Mouse (Mus musculus): Measurements from ENCODE around the gene Plcl1.

The Plcl1 gene

DNA sequence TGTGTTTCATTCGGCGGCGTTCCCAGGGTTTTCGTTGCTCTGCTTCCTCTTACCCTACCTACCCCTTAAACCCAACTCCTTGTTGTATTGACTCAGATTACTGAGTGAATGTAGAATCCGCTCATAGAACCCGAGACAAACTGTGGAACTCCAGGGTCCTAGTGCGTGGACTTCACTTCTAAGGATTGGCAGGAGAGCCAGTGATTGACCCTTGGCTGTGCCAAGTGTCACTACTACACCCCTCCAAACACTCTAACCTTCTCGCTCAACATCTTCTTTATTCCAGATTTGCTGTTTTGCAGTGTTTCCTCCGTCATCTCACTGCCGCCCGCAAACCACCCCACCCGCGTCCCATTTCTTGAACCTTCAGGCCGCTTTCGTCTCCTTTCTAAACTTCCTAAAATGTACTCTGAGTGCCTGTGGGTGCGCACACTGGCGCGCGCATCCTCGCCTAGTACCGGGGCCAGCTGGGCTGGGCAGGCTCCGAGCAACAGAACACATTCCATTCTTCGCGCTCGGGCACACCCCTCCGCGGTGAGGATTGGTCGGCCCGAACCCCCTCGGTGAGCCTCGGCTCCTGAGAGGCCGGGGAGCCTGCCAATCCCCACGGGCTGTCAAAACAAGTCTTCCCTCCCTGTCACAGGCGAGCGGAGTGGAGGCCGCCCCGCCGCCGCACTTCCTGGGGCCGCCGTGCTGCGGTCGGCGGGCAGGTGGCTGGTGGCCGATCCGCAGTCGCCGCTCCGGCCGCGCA is at the start of gene Plcl1:
TSS of gene Plcl1 (plus strand) at position 650 of the 751 bp plus-strand sequence.
- peak; percentile 96 for DNase-seq (ENCODE audit: low read depth, low spot score)

DNA sequence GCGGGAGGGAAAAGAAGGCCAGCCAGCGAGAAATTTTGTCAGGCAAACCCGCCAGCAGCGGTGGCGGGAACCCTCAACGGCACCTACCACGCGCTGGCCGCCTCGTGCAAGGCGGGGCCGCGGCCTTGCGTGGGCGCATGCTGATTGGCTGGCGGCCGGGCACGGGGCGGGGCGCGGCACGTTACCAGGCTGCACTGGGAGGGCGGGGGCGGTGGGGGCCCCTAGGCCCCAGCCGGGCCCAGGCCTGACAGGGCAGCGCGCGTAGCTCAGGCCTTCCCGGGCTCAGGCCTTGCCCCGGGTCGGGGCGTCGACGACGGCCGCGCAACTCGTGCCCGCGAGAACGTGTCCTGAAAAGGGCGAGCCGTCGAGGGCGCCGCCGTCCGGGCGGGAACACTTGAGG is 43.1 kb upstream of the Plcl1 start:
- no peak for DNase-seq (ENCODE audit: low read depth, low spot score)

DNA sequence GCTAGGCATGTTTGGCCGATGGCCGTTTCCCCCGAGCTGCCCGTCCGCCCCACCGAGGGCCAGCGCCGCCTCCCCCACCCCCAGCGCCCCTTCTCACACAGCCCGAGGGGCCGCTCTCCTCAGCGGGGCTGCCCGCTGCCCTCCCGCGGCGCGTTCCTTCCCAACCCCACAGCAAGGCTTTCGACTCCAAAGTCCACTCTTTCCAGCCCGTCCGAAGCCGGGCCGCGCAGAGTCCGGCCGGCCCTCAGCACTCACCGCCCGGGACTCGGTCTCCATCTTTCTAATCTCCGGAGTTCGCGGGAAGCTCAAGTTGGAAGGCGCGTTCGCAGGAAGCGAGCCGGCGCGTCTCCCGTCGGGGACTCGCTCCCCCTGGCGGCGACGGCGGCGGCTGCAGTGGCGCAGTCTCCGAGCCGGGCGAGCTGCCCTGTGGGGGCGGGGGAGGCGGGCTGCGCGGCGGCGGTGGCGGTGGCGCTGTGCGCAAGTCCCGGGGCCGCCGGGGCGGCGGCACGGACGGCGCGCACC is 42.6 kb upstream of the Plcl1 start, which contains the start of gene Boll:
TSS of gene Boll (minus strand) at position 426 of the 522 bp plus-strand sequence.
- peak; percentile 78 for DNase-seq (ENCODE audit: low read depth, low spot score)

DNA sequence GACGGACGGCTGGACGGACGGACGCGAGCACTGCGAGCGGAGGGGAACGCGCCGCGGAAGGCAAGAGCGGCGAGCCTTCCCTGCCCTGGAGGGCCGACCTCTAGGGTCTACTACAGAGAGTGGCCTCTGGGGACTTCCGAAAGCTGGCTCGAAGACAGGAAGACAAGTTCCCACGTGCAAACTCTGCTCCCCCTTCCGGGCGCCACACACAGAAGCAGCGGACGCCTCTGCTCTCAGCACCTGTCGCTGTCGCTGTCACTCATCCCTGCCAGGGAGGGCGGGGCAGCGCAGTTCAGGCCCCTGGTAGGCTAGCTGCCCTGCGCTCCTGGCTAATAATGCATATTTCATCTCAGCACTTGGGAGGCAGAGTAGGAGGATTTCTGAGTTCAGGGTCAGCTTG is 42.1 kb upstream of the Plcl1 start:
- peak; percentile 71 for DNase-seq (ENCODE audit: low read depth, low spot score)

DNA sequence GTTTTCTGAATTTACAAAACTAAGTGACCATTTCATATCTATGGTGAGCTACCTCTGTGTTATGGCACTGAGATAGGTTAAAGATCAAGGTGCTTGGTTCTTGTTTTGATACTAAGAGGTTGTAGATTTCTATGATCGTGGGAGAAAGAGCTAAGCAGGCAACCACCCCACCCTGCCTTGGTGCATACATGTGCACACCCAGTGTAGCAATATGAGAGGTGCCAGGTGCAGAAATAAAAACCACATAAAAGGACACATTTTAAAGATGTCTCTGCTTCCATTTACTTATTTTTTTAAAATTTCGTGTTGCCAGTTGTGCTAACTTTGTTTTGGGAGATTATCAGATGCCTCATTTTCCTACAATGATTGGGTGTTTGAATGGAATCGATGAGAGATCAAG is 33.1 kb upstream of the Plcl1 start:
- no peak for DNase-seq (ENCODE audit: low read depth, low spot score)

DNA sequence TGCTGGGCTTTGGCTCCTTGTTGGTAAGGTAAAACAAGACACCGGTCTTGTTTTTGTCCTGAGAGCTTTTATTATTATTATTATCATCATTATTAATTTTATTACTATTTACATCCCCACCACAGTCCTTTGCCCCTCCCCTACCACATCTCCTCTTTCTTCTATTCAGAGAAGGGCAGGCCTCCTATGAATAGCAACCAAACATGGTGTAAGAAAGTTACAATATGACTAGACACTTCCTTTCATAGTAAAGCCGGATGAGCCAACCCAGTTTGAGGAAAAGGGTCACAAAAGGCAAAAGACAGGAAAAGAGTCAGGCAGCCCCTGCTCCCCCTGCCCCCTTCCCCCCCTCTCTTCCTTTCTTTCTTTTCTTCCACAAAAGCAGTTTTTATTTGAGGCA is 25.2 kb upstream of the Plcl1 start:
- no peak for DNase-seq (ENCODE audit: low read depth, low spot score)

DNA sequence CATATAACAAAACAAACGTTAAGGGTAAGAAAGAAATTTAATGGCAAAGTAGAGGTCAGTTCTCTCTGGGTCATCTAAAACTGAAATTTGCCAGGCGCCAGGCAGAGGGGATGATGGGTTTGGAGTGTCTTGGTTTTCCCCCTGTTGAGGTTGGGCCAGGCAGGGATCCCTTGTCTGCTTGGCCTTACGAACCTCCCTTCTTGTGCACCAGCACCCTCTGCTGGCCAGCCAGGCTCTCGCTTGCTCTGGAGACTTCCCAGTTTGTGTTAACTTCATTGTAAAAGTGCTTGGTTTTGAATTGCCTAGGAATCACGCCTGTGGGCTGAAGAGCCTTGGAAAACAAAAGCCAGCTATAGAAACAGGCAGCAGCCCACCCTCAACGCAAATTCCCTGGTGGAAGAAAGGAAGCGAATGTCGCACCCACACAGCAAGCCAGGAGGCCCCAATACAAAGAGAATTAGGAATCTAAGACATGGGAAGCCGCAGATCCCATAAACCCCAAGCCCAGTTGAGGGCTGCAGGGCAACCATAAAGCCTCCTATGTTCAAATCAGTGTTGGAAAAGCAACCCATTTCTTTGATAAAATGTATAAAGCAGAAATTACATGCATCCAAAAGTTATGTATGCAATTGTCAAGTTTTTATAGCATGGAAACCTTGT is 22.5 kb upstream of the Plcl1 start:
- peak; percentile 86 for DNase-seq (ENCODE audit: low read depth, low spot score)

DNA sequence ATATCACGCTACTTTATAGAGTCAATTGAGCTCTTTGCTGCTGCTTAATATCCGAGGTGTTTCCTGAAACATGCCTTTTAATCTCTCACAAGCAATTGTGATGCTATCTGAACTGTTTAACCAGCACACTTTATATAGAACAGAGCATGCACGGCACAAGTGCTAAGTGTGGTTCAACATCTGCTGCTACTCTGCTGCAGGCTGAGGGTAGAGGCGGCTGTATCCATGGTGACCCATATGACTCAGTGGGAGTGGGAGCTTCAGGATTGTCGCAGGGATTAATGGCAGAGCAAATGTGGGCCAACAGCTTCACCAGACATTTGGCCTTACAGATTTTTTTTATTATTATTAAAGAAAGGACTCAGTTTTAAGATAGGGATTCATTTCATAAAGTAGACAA is 5.8 kb upstream of the Plcl1 start:
- DNase-seq (ENCODE audit: low read depth, low spot score), result peak; percentile 27

DNA sequence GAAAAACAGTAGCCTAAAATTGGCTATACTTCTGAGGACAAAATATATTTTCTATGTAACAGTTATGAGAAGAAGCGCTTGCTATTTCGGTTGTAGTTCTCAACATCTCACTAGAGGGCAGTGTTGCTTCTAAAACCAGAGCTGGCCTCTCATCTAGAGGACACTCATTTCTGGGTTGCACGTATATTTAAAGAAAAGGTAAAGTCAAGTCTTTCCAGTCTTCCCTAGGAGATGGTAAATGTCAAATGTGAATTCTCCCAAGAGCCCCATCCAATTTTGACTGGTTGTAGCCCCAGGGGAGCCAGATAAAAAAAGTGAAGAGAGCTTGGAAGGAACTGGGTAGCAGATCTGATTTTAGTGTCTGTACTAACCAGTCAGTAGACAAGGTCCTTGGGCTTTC is 1.3 kb upstream of the Plcl1 start:
- DNase-seq (ENCODE audit: low read depth, low spot score), result peak; percentile 82

DNA sequence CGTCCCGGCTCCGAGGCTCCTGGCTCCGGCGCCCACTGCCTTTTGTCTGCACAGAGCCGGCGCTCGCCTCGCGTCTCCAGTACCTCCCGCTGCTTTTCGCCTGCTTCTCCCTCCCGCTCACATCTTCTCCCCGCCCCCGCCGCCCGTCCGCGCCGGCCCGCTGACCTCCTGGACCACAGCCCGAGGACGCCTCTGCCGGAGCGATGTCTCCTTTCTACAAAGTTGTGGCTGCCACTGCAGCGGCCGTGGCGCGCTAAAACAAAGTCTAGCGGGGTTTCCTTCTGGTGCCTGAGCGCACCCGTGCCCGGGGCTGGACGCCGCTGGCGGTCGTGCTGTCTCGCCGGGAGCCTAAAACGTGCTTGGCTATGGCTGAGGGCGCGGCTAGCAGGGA is 297 bp downstream of the Plcl1 start:
- DNase-seq (ENCODE audit: low read depth, low spot score), result no peak

DNA sequence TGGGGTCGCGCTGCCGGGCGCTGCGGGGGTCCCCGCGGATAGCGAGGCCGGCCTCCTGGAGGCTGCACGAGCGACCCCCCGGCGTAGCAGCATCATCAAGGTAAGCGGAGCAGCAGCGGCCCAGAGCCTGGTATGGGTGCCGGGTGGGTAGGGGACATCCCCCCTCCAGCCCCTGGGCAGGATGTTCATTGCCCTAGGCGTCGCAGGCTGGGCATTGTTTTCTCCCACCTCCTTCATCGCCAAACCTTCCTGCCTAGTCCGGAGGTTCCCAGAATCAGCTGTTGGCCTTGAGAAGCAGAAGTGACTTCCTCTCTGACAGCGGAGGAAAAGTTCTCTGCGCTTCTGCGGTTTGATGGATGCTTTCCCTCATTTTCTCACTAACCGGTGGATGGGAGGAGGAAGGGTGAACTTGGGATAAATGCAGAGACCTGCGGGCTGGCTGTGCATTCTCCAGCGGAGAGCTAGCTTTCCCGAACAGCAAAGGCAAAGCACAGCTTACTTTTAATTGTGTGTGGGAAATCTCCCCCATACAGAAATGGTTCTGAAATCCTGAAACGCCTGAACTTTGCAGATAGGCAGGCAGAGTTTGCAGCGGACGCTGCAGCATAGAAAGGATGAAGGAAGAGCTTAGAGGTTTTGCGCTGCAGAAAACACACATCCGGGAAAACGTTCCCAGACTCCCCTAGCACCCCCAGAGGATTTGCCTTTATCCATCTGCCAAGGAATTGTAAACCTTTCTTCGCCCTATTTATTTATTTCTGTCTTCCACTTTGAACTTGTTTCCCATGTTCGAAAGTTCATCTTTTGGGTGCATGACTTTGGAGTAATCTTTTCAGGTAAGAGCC is 1.0 kb downstream of the Plcl1 start:
- peak; percentile 20 for DNase-seq (ENCODE audit: low read depth, low spot score)

DNA sequence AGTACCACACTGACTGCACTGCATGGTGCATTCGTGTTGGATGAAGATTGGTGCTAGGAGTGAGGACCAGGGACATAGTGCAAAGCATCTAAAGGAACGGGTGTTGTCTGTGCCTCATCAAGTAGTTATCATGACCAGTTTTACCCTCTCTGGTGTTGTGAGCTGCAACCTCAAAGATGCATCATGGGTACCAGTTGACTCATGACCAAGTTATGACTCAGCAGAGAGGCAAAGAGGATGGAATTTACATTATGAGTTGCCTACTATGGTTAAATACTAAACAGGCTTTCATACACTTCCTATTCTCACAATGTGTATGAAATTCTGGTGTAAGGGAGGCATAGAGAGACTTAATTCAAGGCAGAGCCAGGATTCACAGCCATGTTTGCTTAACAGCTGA is 4.9 kb downstream of the Plcl1 start:
- DNase-seq (ENCODE audit: low read depth, low spot score), result no peak

DNA sequence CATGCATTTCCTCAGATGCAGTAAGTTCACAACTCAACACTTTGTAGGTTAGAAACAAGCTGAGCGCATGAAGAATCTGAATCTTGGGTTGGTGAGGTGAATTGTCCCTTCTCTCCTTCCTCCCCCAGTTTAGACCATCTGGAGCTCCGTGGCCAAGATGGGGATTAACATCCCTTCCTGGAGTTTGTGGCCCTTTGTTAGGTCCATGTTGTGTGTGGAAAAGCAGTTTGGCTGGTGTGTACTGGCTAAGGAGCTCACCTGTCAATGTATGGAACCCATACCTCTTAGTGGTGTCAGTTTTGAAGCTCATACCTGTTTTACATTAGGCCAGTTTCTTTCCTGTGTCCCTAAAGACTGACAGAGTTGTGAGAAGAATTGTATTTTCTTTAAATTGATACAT is 5.4 kb downstream of the Plcl1 start:
- DNase-seq (ENCODE audit: low read depth, low spot score), result no peak

DNA sequence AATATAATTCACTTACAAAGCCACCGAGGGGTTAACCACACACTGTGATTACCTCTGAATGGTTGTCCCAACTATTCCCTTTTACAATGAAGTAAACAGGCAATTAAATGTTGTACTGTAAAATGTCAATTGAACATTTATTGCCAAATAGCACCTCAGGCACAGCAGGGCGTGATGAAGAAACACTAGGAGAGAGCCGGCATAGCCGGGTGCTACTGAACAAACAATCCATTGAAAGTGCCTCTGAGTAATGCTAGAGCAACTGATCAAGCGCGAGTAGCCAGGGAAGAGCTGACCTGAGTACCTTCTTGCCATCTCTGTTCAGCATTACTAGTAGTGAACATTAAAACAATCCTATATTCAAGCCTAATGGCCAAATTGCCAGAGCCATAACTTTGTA is 6.8 kb downstream of the Plcl1 start:
- no peak for DNase-seq (ENCODE audit: low read depth, low spot score)

DNA sequence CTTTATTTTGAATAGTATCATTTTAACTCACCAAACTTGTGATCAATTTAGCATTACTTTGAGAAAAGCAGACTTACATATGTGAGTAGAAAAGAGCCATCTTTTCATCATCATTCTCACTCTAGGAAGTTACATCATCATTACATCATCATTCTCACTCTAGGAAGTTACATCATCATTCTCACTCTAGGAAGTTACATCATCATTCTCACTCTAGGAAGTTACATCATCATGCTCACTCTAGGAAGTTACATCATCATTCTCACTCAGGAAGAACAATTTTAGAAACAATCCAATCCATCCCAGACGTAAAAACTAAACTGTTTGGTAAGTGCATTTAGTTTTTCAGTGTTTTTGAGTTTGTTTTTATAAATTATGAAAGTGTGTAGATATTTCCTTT is 7.8 kb downstream of the Plcl1 start:
- no peak for DNase-seq (ENCODE audit: low read depth, low spot score)

DNA sequence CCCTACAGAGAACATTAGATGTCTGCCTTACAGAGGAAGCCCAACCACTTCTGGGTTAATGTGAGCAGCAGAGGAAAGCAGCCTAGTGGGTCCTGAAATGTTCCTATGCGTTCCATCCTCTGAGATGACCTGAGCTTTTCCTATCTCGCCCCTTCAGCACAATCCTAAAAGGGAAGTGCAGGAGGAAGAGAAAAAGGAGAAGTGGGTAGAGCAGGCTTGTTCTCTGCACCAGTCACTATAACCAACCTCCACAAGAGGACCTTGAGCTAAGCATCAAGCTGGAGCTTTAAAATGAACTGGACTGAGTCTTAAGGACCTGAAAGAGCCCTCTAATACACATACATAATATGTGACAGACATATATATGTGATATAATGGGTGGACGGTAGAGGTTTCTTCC is 13.2 kb downstream of the Plcl1 start:
- no peak for DNase-seq (ENCODE audit: low read depth, low spot score)

DNA sequence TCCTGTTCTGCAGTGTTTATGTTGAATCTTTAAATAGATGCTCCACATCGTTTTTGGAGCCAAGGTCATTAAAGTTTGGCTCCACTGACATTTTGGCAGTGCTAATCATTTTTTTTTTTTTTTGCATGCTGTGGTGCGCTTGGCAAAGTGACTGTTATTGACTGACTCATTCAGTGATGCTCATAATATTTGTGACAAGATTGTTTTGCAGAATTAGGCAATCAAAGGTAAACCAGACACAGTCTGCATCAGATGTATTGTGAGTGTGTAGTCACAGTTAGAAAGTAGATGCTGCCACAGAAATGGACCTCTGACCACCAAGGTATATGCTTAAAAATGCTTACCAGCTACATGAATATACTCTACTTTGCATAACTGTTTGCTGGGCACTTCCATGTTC is 21.9 kb downstream of the Plcl1 start:
- no peak for DNase-seq (ENCODE audit: low read depth, low spot score)

DNA sequence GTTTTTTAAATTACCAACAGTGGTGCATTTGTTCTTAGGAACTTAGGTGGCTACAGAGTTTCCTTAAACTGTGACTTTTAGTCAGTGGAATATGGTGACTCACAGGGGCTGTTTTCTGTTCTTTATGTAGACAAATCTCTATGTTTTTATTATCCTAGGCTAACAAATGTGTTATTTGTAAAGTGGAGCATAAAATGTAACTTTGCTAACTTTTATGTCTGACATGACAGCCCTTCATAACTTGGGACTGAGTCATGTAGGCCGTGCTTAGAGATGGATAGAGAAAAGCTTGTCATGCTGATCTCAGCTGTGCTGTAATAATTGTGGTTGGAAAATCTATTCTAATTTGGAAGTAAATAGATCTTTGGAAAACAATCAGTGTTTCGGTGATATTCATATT is 23.3 kb downstream of the Plcl1 start:
- DNase-seq (ENCODE audit: low read depth, low spot score), result no peak

DNA sequence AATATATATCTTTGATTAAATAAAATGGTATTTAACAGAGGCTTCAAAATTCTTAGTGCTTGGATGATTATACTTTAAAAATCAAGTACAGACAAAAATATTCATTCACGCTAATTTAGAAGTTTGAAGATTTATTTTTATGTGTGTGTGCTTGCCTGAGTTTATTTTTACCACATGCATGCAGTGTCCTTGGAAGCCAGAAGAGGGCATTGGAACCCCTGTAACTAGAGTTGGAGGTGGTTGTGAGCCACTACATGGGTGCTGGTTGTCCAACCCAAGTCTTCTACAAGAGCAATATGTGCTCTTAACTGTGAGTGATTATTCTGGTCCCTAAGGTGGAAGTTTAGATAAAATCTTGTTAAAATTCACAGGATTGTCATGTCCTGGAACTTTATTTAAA is 24.0 kb downstream of the Plcl1 start:
- DNase-seq (ENCODE audit: low read depth, low spot score), result no peak

DNA sequence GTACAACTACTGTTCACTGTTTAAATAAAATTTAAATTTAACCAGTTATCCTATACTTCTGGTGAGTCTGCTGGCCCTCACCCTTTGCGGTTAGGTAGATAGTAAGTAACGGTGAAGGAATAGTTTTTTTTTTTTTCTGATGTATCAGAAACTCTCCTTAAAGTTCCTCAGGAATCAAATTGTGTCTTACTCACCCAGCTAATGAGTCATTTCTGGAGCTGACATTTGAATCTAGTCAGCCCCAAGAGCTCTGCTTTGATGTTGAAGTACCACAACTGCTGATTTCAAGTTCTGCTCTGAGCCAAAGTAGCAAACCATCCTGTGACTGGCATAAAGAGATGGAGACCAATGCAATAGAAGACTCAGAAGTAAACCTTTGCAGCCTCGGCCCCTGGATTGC is 24.9 kb downstream of the Plcl1 start:
- no peak for DNase-seq (ENCODE audit: low read depth, low spot score)

DNA sequence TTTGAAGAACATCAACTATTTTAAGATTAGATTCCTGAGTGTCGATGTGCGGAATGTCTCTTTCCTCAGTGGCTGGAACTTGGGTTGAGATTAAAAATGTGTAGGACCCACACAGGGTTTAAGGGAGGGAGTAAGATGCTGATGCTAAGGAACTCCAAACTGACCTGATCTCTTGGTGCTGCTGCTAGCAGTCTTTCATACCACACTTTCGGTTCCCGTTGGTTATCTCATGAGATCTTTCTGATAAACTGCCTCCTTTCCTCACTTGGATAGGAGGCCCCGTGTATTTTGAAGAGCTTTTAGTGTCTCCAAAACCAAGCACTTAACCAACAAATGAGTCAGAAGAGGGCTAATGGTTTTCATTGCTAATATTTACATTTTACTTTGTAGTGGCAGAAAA is 30.9 kb downstream of the Plcl1 start:
- DNase-seq (ENCODE audit: low read depth, low spot score), result no peak

DNA sequence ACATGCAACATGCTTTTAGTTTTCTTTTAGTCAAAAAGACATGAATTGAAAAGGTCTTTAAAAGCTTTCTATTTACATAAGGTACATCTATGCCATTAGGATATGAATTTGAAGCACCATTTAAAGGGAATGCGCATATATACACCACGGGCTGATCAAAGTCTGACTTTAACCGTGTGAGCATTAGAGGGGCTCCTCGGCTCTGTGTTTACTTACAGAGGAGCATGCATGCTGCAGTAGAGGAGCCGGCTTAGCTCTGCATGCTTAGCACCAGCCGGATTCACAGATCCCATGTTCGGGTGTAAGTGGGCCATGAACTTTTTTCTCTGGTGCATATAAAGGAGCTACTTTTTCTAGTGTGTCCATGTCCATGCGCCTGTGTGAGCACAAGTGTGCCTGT is 31.4 kb downstream of the Plcl1 start:
- no peak for DNase-seq (ENCODE audit: low read depth, low spot score)

Measured in mesoderm, embryonic 11.5 days (tissue).